Mouse (Mus musculus) midbrain, embryonic 11.5 days (tissue): Measurements from ENCODE around the gene Acbd5. TPM values are rescaled to one million over a fixed set of nuclear protein-coding genes. Genes with fewer than 3 reads are reported as not detected.

Experiments used
- ATAC-seq: fragments of 200-750 bp; cut with Nextera tagmentation; 2 replicates; pipeline ENCODE4 v1.8.0; 2017; ENCODE audit warnings: moderate TSS enrichment, moderate library complexity; ENCODE audit not compliant: low FRiP score
- DNase-seq: peaks from one replicate; pipeline ENCODE4 v3.0.0; 2015; ENCODE audit warnings: low spot score; ENCODE audit errors: missing footprints
- H3K27ac ChIP-seq: fragments of 300-500 bp; sonication (generic); 2 replicates; pipeline ENCODE4 v1.5.1; 2014; ENCODE audit warnings: low read depth, low read length
- H3K27me3 ChIP-seq: fragments of 300-500 bp; sonication (generic); 2 replicates; pipeline ENCODE4 v1.6.1; 2014; ENCODE audit warnings: mild to moderate bottlenecking, low read length, moderate library complexity, mixed read lengths; ENCODE audit not compliant: control insufficient read depth, insufficient read depth
- H3K36me3 ChIP-seq: fragments of 300-500 bp; sonication (generic); 2 replicates; pipeline ENCODE4 v1.6.1; 2014; ENCODE audit warnings: mild to moderate bottlenecking, low read length, moderate library complexity, mixed read lengths; ENCODE audit not compliant: control insufficient read depth, insufficient read depth
- H3K4me1 ChIP-seq: fragments of 300-500 bp; sonication (generic); 2 replicates; pipeline ENCODE4 v1.6.1; 2014; ENCODE audit warnings: low read length; ENCODE audit not compliant: control insufficient read depth, insufficient read depth
- H3K4me2 ChIP-seq: fragments of 300-500 bp; sonication (generic); 2 replicates; pipeline ENCODE4 v1.6.1; 2014; ENCODE audit warnings: mild to moderate bottlenecking, moderate library complexity
- H3K4me3 ChIP-seq: fragments of 300-500 bp; sonication (generic); 2 replicates; pipeline ENCODE4 v1.5.1; 2014; ENCODE audit warnings: low read depth, low read length
- H3K9ac ChIP-seq: fragments of 300-500 bp; sonication (generic); 2 replicates; pipeline ENCODE4 v1.6.1; 2014; ENCODE audit warnings: low read length
- H3K9me3 ChIP-seq: fragments of 300-500 bp; sonication (generic); 2 replicates; pipeline ENCODE4 v1.6.1; 2016; ENCODE audit warnings: low read length; ENCODE audit not compliant: control insufficient read depth
- WGBS: fragments of 180-500 bp; shearing (Covaris S2); extraction: QIAGEN DNeasy Blood & Tissue Kit; methylation state at CpG from one replicate; pipeline ENCODE4 v1.1.7; 2014; 5-methylcytosine and 5-hydroxymethylcytosine counted together
- polyA plus RNA-seq: library from polyadenylated mRNA; unstranded; fragments of >200 nt; fragmentation: Nextera tagmentation; extraction: Ambion mirVana; gene quantifications from 2 replicates; pipeline ENCODE4 v1.2.1, GENCODE M21; 2014

The Acbd5 gene
- polyA plus RNA-seq, result 42.2 and 45.7 TPM in 2 replicates

GRCm38 (mm10) chr2:23067552-23068369, at the start of gene Acbd5:
TSS of gene Acbd5 (plus strand) at chr2:23068167.
- Histone ChIP-seq H3K4me2 (peak within 1 kb of the TSS; percentile 98), H3K4me1 (no peaks in the 10 kb centered on the region), H3K27me3 (no peaks in the 10 kb centered on the region), H3K36me3 (no peaks in the 10 kb centered on the region), H3K9ac (peak within 1 kb of the TSS; percentile 79), H3K27ac (peak within 1 kb of the TSS; percentile 66), H3K4me3 (peak within 1 kb of the TSS; percentile 63), H3K9me3 (no peaks in the 10 kb centered on the region)
- ATAC-seq (peak; percentile 93), DNase-seq (peak; percentile 98)
- WGBS, result 2% methylated on average over 34 of the region's 34 CpGs

DNA sequence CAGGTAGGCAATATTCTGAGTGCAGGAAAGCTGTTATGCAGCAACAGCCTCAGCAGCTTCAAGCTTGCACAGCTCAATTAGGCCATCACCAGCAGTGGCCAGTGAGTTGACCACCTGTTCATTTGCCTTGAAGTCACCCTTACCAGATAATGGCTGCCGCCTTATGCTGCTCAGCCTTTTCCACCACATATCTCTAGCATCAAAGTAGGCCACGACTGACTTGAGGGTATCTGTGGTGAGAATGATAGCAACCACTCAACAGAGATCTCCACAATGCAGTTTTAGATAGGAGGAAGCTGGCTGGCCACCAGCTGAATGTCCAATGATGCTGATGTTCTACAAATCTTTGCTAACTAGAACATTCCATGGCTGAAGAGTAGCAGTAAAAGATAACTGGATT, 48.8 kb upstream of the Acbd5 start:
- no peak overlapping the region for H3K4me3 ChIP-seq
- no peak overlapping the region for H3K27ac ChIP-seq
- H3K4me1 ChIP-seq, result no peaks in the 10 kb centered on the region
- no peaks in the 10 kb centered on the region for H3K27me3 ChIP-seq
- H3K36me3 ChIP-seq, result no peaks in the 10 kb centered on the region
- peak; percentile 26 for DNase-seq
- WGBS, result 86% methylated on average over 2 of the region's 2 CpGs
- H3K4me2 ChIP-seq, result no peak overlapping the region
- ATAC-seq, result no peak
- no peaks in the 10 kb centered on the region for H3K9me3 ChIP-seq
- no peak overlapping the region for H3K9ac ChIP-seq

- Histone ChIP-seq H3K4me2 (no peak overlapping the region), H3K9ac (no peak overlapping the region), H3K27me3 (no peaks in the 10 kb centered on the region), H3K9me3 (no peaks in the 10 kb centered on the region), H3K4me3 (no peak overlapping the region), H3K36me3 (no peaks in the 10 kb centered on the region), H3K27ac (no peak overlapping the region), H3K4me1 (no peaks in the 10 kb centered on the region)
- DNase-seq, result no peak
- no peak for ATAC-seq
- 92% methylated on average over 4 of the region's 4 CpGs for whole genome bisulfite sequencing
These were observed 46.6 kb upstream of the Acbd5 start for GRCm38 (mm10) chr2:23021320-23021719.

DNA sequence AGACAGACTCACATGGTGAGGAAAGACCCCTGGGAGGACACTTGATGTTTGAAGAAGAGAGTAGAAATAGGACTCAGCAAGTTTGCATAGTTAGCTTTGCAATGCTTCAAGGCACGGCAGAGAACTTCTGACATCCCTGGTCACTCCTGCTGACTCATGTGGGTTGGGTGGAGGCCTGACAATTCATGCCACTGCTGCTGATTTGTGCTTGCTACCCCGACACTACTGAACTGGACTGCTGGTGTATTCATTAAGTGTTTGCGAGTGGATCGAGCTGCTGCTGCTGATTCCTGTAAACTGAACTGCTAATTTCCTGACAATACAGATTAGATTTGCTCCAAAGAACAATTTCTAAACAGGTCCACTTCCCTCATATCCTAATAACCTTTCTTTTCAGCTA, 46.2 kb upstream of the Acbd5 start:
- Histone ChIP-seq H3K4me1 (no peaks in the 10 kb centered on the region), H3K27ac (no peak overlapping the region), H3K9me3 (no peaks in the 10 kb centered on the region), H3K4me2 (no peak overlapping the region), H3K36me3 (no peaks in the 10 kb centered on the region), H3K27me3 (no peaks in the 10 kb centered on the region), H3K4me3 (no peak overlapping the region), H3K9ac (no peak overlapping the region)
- WGBS, result 56% methylated on average over 4 of the region's 4 CpGs
- ATAC-seq (no peak), DNase-seq (no peak)

DNA sequence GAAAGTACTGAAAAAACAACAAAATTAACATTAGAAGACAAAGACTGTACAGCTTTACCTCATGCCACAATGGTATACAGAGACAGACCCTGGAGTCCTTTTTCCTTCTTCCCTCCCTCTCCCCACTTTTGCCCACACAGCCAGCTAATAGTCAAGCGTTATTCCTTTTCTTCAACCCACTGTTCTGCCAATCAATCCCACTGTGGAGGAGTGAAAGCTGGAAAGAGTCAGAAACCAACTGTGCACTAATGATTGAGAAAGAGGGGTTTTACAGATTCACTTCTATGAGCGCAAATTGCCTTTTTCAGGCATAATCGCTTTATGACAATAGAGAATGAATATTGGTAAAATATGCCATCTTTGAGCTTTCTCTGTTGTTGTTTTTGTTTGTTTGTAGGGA, 44.9 kb upstream of the Acbd5 start:
- DNase-seq, result peak; percentile 62
- no peak overlapping the region for H3K4me3 ChIP-seq
- no peak for ATAC-seq
- 89% methylated on average over 3 of the region's 3 CpGs for WGBS
- H3K4me2 ChIP-seq, result no peak overlapping the region
- no peak overlapping the region for H3K9ac ChIP-seq
- H3K27me3 ChIP-seq, result no peaks in the 10 kb centered on the region
- H3K27ac ChIP-seq, result no peak overlapping the region
- H3K9me3 ChIP-seq, result no peaks in the 10 kb centered on the region
- no peaks in the 10 kb centered on the region for H3K36me3 ChIP-seq
- no peaks in the 10 kb centered on the region for H3K4me1 ChIP-seq

DNA sequence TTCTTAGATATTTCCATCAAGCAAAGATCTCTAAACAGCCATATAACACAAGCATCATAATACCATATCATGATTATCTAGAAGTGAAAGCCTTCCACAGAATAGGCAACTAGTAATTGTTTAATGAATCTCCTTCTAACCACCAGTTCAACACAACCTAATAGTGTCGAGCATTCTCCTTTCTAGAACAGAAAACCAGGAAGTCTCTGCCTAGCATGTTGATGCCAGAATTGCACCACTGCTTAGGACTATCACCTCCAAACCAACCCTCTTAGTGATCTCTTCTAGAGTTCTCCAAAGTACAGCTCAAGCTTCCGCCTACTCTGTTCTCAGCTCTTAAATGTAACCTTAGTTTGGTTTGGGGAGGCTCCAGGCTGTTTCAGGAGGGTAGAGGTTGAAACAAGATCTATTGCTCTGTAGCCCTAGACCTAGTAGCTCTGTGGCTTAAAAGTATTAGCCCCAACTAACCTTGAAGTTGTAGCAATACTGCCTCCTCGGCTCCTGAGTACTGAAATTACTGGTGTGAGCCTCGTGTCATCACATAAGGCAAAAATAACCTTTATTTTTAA, 44.2 kb upstream of the Acbd5 start:
- H3K27ac ChIP-seq, result no peak overlapping the region
- ATAC-seq, result no peak
- DNase-seq, result peak; percentile 59
- no peaks in the 10 kb centered on the region for H3K9me3 ChIP-seq
- H3K4me1 ChIP-seq, result no peaks in the 10 kb centered on the region
- H3K4me2 ChIP-seq, result no peak overlapping the region
- H3K27me3 ChIP-seq, result no peaks in the 10 kb centered on the region
- no peak overlapping the region for H3K9ac ChIP-seq
- WGBS, result 88% methylated on average over 4 of the region's 4 CpGs
- H3K4me3 ChIP-seq, result no peak overlapping the region
- no peaks in the 10 kb centered on the region for H3K36me3 ChIP-seq

GRCm38 (mm10) chr2:23026379-23026778, 41.6 kb upstream of the Acbd5 start:
- Histone ChIP-seq H3K27ac (no peak overlapping the region), H3K27me3 (no peaks in the 10 kb centered on the region), H3K9ac (no peak overlapping the region), H3K9me3 (no peaks in the 10 kb centered on the region), H3K4me1 (no peaks in the 10 kb centered on the region), H3K36me3 (peaks cover 3% of the 10 kb centered on the region; the same call in 1 of the 2 replicates), H3K4me2 (no peak overlapping the region), H3K4me3 (no peak overlapping the region)
- no peak for ATAC-seq
- no peak for DNase-seq
- WGBS, result 89% methylated on average over 1 of the region's 1 CpGs

- Histone ChIP-seq H3K9ac (no peak overlapping the region), H3K4me1 (no peaks in the 10 kb centered on the region), H3K27me3 (no peaks in the 10 kb centered on the region), H3K4me2 (no peak overlapping the region), H3K9me3 (no peaks in the 10 kb centered on the region), H3K27ac (no peak overlapping the region), H3K36me3 (peaks cover 3% of the 10 kb centered on the region; the same call in 1 of the 2 replicates), H3K4me3 (no peak overlapping the region)
- WGBS, result 76% methylated on average over 4 of the region's 4 CpGs
- ATAC-seq (no peak), DNase-seq (no peak)
These were observed 39.1 kb upstream of the Acbd5 start for GRCm38 (mm10) chr2:23028826-23029225.

DNA sequence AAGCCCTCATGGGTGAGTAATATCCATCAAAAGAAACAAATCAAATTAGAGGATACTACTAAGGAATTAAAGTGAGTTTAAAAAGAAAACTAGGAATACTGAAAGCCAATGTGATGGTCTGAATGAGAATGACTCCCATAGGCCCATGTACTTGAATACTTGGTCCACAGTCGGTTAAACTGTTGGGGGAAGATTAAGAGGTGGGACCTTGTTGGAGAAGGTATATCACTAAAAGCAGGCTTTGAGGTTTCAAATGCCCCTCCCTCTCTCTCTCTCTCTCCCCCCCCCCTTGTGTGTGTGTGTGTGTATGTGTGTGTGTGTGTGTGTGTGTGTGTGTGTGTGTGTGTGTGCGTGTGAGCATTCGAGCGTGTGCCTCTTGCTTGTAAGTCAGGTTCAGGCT, 37.3 kb upstream of the Acbd5 start:
- H3K4me2 ChIP-seq, result no peak overlapping the region
- H3K27me3 ChIP-seq, result no peaks in the 10 kb centered on the region
- no peaks in the 10 kb centered on the region for H3K4me1 ChIP-seq
- no peak overlapping the region for H3K27ac ChIP-seq
- no peak for ATAC-seq
- H3K4me3 ChIP-seq, result no peak overlapping the region
- no peak overlapping the region for H3K9ac ChIP-seq
- 98% methylated on average over 3 of the region's 4 CpGs for WGBS
- DNase-seq, result peak; percentile 14
- H3K36me3 ChIP-seq, result peaks cover 3% of the 10 kb centered on the region; the same call in 1 of the 2 replicates
- H3K9me3 ChIP-seq, result no peaks in the 10 kb centered on the region
